Mouse (Mus musculus) MEL (cell line): Measurements from ENCODE around the gene Slco2a1.

Experiments
- CHD1 ChIP-seq: IDR thresholded peaks from 2 replicates; pipeline ENCODE4 v1.6.1; 2012; ENCODE audit warnings: low read depth, mild to moderate bottlenecking, inconsistent platforms, low read length, improper control_type of control experiment
- CTCF ChIP-seq, 3 experiments: IDR thresholded peaks in 2 of 3; conservative IDR thresholded peaks in 1 of 3; 2 replicates each; pipeline ENCODE4 v1.5.1; 2011 to 2012; ENCODE audit warnings: low read length in 3 of 3, low read depth in 2 of 3, mild to moderate bottlenecking in 2 of 3, improper control_type of control experiment in 1 of 3, inconsistent platforms in 1 of 3, mixed read lengths in 1 of 3, moderate library complexity in 1 of 3; ENCODE audit not compliant: control insufficient read depth in 1 of 3, insufficient read depth in 1 of 3, poor library complexity in 1 of 3, severe bottlenecking in 1 of 3
- GATA1 ChIP-seq: IDR thresholded peaks from 2 replicates; pipeline ENCODE4 v1.6.1; 2011; ENCODE audit warnings: low read depth, low read length, improper control_type of control experiment
- MAFK ChIP-seq: IDR thresholded peaks from 2 replicates; pipeline ENCODE4 v1.6.1; 2011; ENCODE audit warnings: low read depth, mild to moderate bottlenecking, low read length, improper control_type of control experiment, borderline replicate concordance
- MEF2A ChIP-seq: IDR thresholded peaks from 2 replicates; pipeline ENCODE4 v1.6.1; 2014; ENCODE audit warnings: low read depth, mild to moderate bottlenecking, inconsistent platforms, low read length, improper control_type of control experiment; ENCODE audit not compliant: poor library complexity, insufficient replicate concordance, severe bottlenecking; ENCODE audit errors: extremely low read depth
- NELFE ChIP-seq: IDR thresholded peaks from 2 replicates; pipeline ENCODE4 v1.6.1; 2011; ENCODE audit warnings: low read depth, low read length, improper control_type of control experiment
- POLR2A ChIP-seq, 2 experiments: IDR thresholded peaks; 2 replicates each; pipeline ENCODE4 v1.6.1; 2011 to 2012; ENCODE audit warnings: low read length in 2 of 2, mild to moderate bottlenecking in 2 of 2, control low read depth in 1 of 2, improper control_type of control experiment in 1 of 2, low read depth in 1 of 2, moderate library complexity in 1 of 2; ENCODE audit not compliant: control insufficient read depth in 1 of 2, insufficient read depth in 1 of 2, poor library complexity in 1 of 2
- USF1 ChIP-seq: IDR thresholded peaks from 2 replicates; pipeline ENCODE4 v1.6.1; 2014; ENCODE audit warnings: low read depth, mild to moderate bottlenecking, inconsistent platforms, low read length, improper control_type of control experiment, moderate library complexity
- ZKSCAN1 ChIP-seq: IDR thresholded peaks from 2 replicates; pipeline ENCODE4 v1.6.1; 2012; ENCODE audit warnings: low read depth, mild to moderate bottlenecking, inconsistent platforms, low read length, improper control_type of control experiment, moderate library complexity

DNA sequence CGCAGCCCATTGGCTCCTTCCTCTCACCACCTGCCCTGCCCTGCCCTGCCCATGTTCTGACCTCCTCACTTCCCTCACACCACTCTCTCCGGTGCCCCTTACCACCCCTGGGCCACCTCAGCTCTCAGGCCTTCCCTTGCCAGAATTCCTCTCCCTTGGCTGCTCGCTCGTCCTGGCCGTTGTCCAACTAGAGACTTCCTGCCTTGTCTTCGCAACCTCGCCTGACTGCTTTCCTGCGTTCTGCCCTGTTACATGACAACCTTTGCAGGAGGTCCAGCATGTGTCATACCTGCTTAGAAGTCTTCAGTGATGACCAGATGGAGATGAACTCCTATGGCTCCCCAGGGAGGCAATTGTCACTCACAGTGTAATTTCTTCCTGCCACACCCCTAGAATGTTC lies 43.7 kb downstream of the Slco2a1 start:
- TF ChIP-seq CTCF (IDR thresholded peaks at IDR 0.05 in 2 of 3, conservative IDR thresholded peaks at IDR 0.05 in 1 of 3; ENCODE audit: control insufficient read depth in 1 of 3, insufficient read depth in 1 of 3, low read depth in 2 of 3, low read length in 3 of 3, poor library complexity in 1 of 3, severe bottlenecking in 1 of 3) (no peak), MAFK (no peak), MEF2A (no peak), NELFE (no peak), GATA1 (no peak), ZKSCAN1 (no peak), POLR2A (IDR thresholded peaks at IDR 0.05; ENCODE audit: control insufficient read depth in 1 of 2, insufficient read depth in 1 of 2, low read depth in 1 of 2, low read length in 2 of 2, poor library complexity in 1 of 2) (no peak), USF1 (no peak), CHD1 (no peak)
